Mouse (Mus musculus): ENCODE results near the gene C1ql3. TPM values are rescaled to one million over a fixed set of nuclear protein-coding genes. Genes with fewer than 3 reads are reported as not detected.

C1ql3 gene
- polyA plus RNA-seq, 1 experiment = not detected

- TF ChIP-seq FLI1 (IDR thresholded peaks at IDR 0.05; ENCODE audit: low read length) (no peak), GATA1 (IDR thresholded peaks at IDR 0.05; ENCODE audit: borderline replicate concordance, low read length) (no peak)
- H3K4me3 ChIP-seq (replicated peaks) = peak overlapping the region; percentile 90
- H3K4me1 ChIP-seq = peaks cover 29% of the 10 kb centered on the region
- H3K36me3 ChIP-seq (replicated peaks; ENCODE audit: low read length) = no peaks in the 10 kb centered on the region
- H3K27me3 ChIP-seq (replicated peaks) = peaks cover 55% of the 10 kb centered on the region
- H3K9me3 ChIP-seq = 0 out of 2 replicates have a peak, but pooled peaks cover 3% of the 10 kb centered on the region
Observed at GRCm38 (mm10) chr2:13010030-13010459, 1.6 kb downstream of the C1ql3 start.

GRCm38 (mm10) chr2:13009261-13009972, 2.2 kb downstream of the C1ql3 start:
- Histone ChIP-seq H3K4me1 (peaks cover 29% of the 10 kb centered on the region), H3K36me3 (replicated peaks; ENCODE audit: low read length) (no peaks in the 10 kb centered on the region), H3K9me3 (0 out of 2 replicates have a peak, but pooled peaks cover 3% of the 10 kb centered on the region), H3K27me3 (replicated peaks) (peaks cover 54% of the 10 kb centered on the region), H3K4me3 (replicated peaks) (peak overlapping the region; percentile 90)
- no peak for TF ChIP-seq GATA1 (IDR thresholded peaks at IDR 0.05; ENCODE audit: borderline replicate concordance, low read length)
- TF ChIP-seq FLI1 (IDR thresholded peaks at IDR 0.05; ENCODE audit: low read length) = no peak

GRCm38 (mm10) chr2:13008433-13008832, 3.2 kb downstream of the C1ql3 start:
- H3K4me1 ChIP-seq = peaks cover 29% of the 10 kb centered on the region
- H3K4me3 ChIP-seq (replicated peaks) = no peak overlapping the region
- no peaks in the 10 kb centered on the region for H3K36me3 ChIP-seq (replicated peaks; ENCODE audit: low read length)
- H3K9me3 ChIP-seq = 0 out of 2 replicates have a peak, but pooled peaks cover 3% of the 10 kb centered on the region
- no peak for TF ChIP-seq GATA1 (IDR thresholded peaks at IDR 0.05; ENCODE audit: borderline replicate concordance, low read length)
- TF ChIP-seq FLI1 (IDR thresholded peaks at IDR 0.05; ENCODE audit: low read length) = no peak
- H3K27me3 ChIP-seq (replicated peaks) = peaks cover 46% of the 10 kb centered on the region

- H3K9me3 ChIP-seq = no peaks in the 10 kb centered on the region
- no peak overlapping the region for H3K4me3 ChIP-seq (replicated peaks)
- peaks cover 9% of the 10 kb centered on the region for H3K36me3 ChIP-seq (replicated peaks; ENCODE audit: low read length)
- no peaks in the 10 kb centered on the region for H3K4me1 ChIP-seq
- TF ChIP-seq GATA1 (IDR thresholded peaks at IDR 0.05; ENCODE audit: borderline replicate concordance, low read length) = no peak
- no peak for TF ChIP-seq FLI1 (IDR thresholded peaks at IDR 0.05; ENCODE audit: low read length)
- H3K27me3 ChIP-seq (replicated peaks) = no peaks in the 10 kb centered on the region
Observed at GRCm38 (mm10) chr2:13000026-13000425, 11.6 kb downstream of the C1ql3 start.

GRCm38 (mm10) chr2:12984901-12985732, 26.5 kb downstream of the C1ql3 start:
- H3K4me1 ChIP-seq = peaks cover 5% of the 10 kb centered on the region; the same call in 1 of the 2 replicates
- H3K36me3 ChIP-seq (replicated peaks; ENCODE audit: low read length) = peaks cover 16% of the 10 kb centered on the region
- no peak overlapping the region for H3K4me3 ChIP-seq (replicated peaks)
- H3K27me3 ChIP-seq (replicated peaks) = no peaks in the 10 kb centered on the region
- TF ChIP-seq GATA1 (IDR thresholded peaks at IDR 0.05; ENCODE audit: borderline replicate concordance, low read length) (no peak), FLI1 (IDR thresholded peaks at IDR 0.05; ENCODE audit: low read length) (no peak)
- no peaks in the 10 kb centered on the region for H3K9me3 ChIP-seq

- Histone ChIP-seq H3K27me3 (replicated peaks) (no peaks in the 10 kb centered on the region), H3K36me3 (replicated peaks; ENCODE audit: low read length) (peaks cover 23% of the 10 kb centered on the region), H3K9me3 (no peaks in the 10 kb centered on the region), H3K4me3 (replicated peaks) (no peak overlapping the region), H3K4me1 (peaks cover 5% of the 10 kb centered on the region; the same call in 1 of the 2 replicates)
- no peak for TF ChIP-seq FLI1 (IDR thresholded peaks at IDR 0.05; ENCODE audit: low read length)
- TF ChIP-seq GATA1 (IDR thresholded peaks at IDR 0.05; ENCODE audit: borderline replicate concordance, low read length) = no peak
Observed at GRCm38 (mm10) chr2:12978771-12979170, 32.8 kb downstream of the C1ql3 start.

GRCm38 (mm10) chr2:12977367-12977766, 34.2 kb downstream of the C1ql3 start:
- no peaks in the 10 kb centered on the region for H3K4me1 ChIP-seq
- H3K36me3 ChIP-seq (replicated peaks; ENCODE audit: low read length) = peaks cover 22% of the 10 kb centered on the region
- TF ChIP-seq GATA1 (IDR thresholded peaks at IDR 0.05; ENCODE audit: borderline replicate concordance, low read length) = no peak
- TF ChIP-seq FLI1 (IDR thresholded peaks at IDR 0.05; ENCODE audit: low read length) = no peak
- H3K9me3 ChIP-seq = no peaks in the 10 kb centered on the region
- no peak overlapping the region for H3K4me3 ChIP-seq (replicated peaks)
- H3K27me3 ChIP-seq (replicated peaks) = no peaks in the 10 kb centered on the region

GRCm38 (mm10) chr2:12973752-12974151, 37.9 kb downstream of the C1ql3 start:
- H3K4me3 ChIP-seq (replicated peaks) = no peak overlapping the region
- no peaks in the 10 kb centered on the region for H3K27me3 ChIP-seq (replicated peaks)
- H3K36me3 ChIP-seq (replicated peaks; ENCODE audit: low read length) = peaks cover 7% of the 10 kb centered on the region
- H3K9me3 ChIP-seq = no peaks in the 10 kb centered on the region
- H3K4me1 ChIP-seq = no peaks in the 10 kb centered on the region
- TF ChIP-seq GATA1 (IDR thresholded peaks at IDR 0.05; ENCODE audit: borderline replicate concordance, low read length) (no peak), FLI1 (IDR thresholded peaks at IDR 0.05; ENCODE audit: low read length) (no peak)

GRCm38 (mm10) chr2:12970049-12970724, 41.4 kb downstream of the C1ql3 start:
- Histone ChIP-seq H3K4me1 (no peaks in the 10 kb centered on the region), H3K9me3 (no peaks in the 10 kb centered on the region), H3K4me3 (replicated peaks) (no peak overlapping the region), H3K36me3 (replicated peaks; ENCODE audit: low read length) (no peaks in the 10 kb centered on the region), H3K27me3 (replicated peaks) (no peaks in the 10 kb centered on the region)
- TF ChIP-seq GATA1 (IDR thresholded peaks at IDR 0.05; ENCODE audit: borderline replicate concordance, low read length) (no peak), FLI1 (IDR thresholded peaks at IDR 0.05; ENCODE audit: low read length) (no peak)
